10 mouse cellular contexts compared by ENCODE assay signal in the genomic region with DNA sequence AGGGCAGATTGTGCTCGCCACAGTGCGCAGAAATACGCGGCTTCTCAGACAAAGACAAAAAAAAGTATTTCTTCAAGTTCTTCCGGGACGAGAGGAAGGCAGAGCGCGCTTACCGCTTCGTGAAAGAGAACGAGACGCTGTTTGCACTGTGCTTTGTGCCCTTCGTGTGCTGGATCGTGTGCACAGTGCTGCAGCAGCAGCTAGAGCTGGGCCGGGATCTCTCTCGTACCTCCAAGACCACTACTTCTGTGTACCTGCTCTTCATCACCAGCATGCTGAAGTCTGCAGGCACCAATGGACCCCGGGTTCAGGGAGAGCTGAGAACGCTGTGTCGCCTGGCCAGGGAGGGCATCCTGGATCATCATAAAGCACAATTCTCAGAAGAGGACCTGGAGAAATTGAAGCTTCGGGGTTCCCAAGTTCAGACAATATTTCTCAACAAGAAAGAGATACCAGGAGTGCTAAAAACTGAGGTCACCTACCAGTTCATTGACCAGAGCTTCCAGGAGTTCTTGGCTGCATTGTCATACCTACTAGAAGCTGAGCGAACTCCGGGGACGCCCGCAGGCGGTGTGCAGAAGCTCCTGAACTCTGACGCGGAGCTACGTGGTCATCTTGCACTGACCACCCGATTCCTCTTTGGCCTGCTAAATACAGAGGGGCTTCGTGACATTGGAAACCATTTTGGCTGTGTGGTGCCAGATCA. TPM values are rescaled to one million over a fixed set of nuclear protein-coding genes. Genes with fewer than 3 reads are reported as not detected.
DNase-seq lines count a peak whose midpoint lies in the region; ATAC-seq and TF ChIP-seq lines count a peak whose summit lies in the region.
"Had no signal": no experiment of that assay in that cellular context is flagged by ENCODE, and none has a peak within 500 bp of the region (broad histone marks: within the 10 kb centered on the region; RNA-seq: fewer than 3 reads in every experiment).

No protein-coding gene starts in this region.

- dilution Hi-C loops in CH12.LX (cut with MboI; ENCODE audit: extremely low pct_ligation_motif_present, extremely low pct_unique_long_range_greater_than_20kb, low sequenced_read_pairs), result no loop called here

- TF ChIP-seq CTCF in heart, adult 2 months (IDR thresholded peaks at IDR 0.05), result no peak
- TF ChIP-seq CTCF in CH12.LX (conservative IDR thresholded peaks at IDR 0.05 in 1 of 2, IDR thresholded peaks at IDR 0.05 in 1 of 2; ENCODE audit: low read depth in 2 of 2, low read length in 2 of 2), result no peak

- no peak for TF ChIP-seq RAD21 in CH12.LX (IDR thresholded peaks at IDR 0.05; ENCODE audit: low read depth, low read length)

- 0 out of 2 replicates have a peak overlapping the region, but pooled peaks have one; percentile 77 for H3K4me2 ChIP-seq in CH12.LX (ENCODE audit: insufficient read depth, low read depth, poor library complexity, severe bottlenecking)
- H3K4me2 ChIP-seq in liver, embryonic 16.5 days (ENCODE audit: low read depth, low read length), result peak overlapping the region; percentile 41; the same call in 1 of the 2 replicates

- TF ChIP-seq EP300 in heart, adult 2 months (IDR thresholded peaks at IDR 0.05; ENCODE audit: insufficient read depth, low read depth, low read length), result no peak
- TF ChIP-seq EP300 in CH12.LX (IDR thresholded peaks at IDR 0.05; ENCODE audit: low read length), result no peak

- no peak overlapping the region for H3K9ac ChIP-seq in heart, adult 2 months (ENCODE audit: low read depth, low read length)
- H3K9ac ChIP-seq in CH12.LX (ENCODE audit: insufficient read depth, low read depth), result no peak overlapping the region
- no peak overlapping the region for H3K9ac ChIP-seq in liver, embryonic 16.5 days (ENCODE audit: low read depth, low read length)

- WGBS in heart, adult 2 months, result 24% methylated on average over 30 of the region's 30 CpGs
- WGBS in liver, embryonic 16.5 days (ENCODE audit: insufficient replicate concordance), result 19% methylated on average over 30 of the region's 30 CpGs

- intact Hi-C loops in heart, adult 2 months (cut with DNase I), result no loop called here

- no peaks in the 10 kb centered on the region for H3K79me2 ChIP-seq in heart, adult 2 months (replicated peaks; ENCODE audit: control insufficient read depth, insufficient read depth, low read length)
- no peaks in the 10 kb centered on the region for H3K79me2 ChIP-seq in CH12.LX (replicated peaks; ENCODE audit: control insufficient read depth, extremely low read depth, insufficient read depth, poor library complexity, severe bottlenecking)

- peak overlapping the region; percentile 30 for H3K4me3 ChIP-seq in heart, adult 2 months
- peak overlapping the region in 1 of 3 experiments; percentile 49 for H3K4me3 ChIP-seq in CH12.LX (replicated peaks in 1 of 3; ENCODE audit: low read depth in 2 of 3, low read length in 2 of 3, poor library complexity in 1 of 3)
- peak overlapping the region; percentile 21; the same call in 1 of the 2 replicates for H3K4me3 ChIP-seq in liver, embryonic 16.5 days (ENCODE audit: low read depth, low read length)

- no peaks in the 10 kb centered on the region for H3K36me3 ChIP-seq in heart, adult 2 months (ENCODE audit: control insufficient read depth, insufficient read depth, low read length)
- H3K36me3 ChIP-seq in CH12.LX (replicated peaks in 1 of 2; ENCODE audit: control insufficient read depth in 1 of 2, insufficient read depth in 1 of 2, low read length in 1 of 2), result no peaks in the 10 kb centered on the region
- peaks cover 4% of the 10 kb centered on the region; the same call in 1 of the 2 replicates for H3K36me3 ChIP-seq in liver, embryonic 16.5 days (ENCODE audit: control insufficient read depth, insufficient read depth)

- ATAC-seq in liver, embryonic 16.5 days (ENCODE audit: low read depth), result no peak

- in situ Hi-C loops in CH12.LX (cut with MboI; ENCODE audit: low pct_ligation_motif_present, low pct_unique_long_range_greater_than_20kb, low sequenced_read_pairs), result no loop called here

- no peak for TF ChIP-seq POLR2A in heart, adult 2 months (IDR thresholded peaks at IDR 0.05; ENCODE audit: insufficient read depth, low read depth, low read length)
- TF ChIP-seq POLR2A in CH12.LX (IDR thresholded peaks at IDR 0.05; ENCODE audit: low read depth, low read length), result no peak

- H3K27me3 ChIP-seq in heart, adult 2 months (ENCODE audit: control insufficient read depth, insufficient read depth, low read length), result peaks cover 18% of the 10 kb centered on the region
- H3K27me3 ChIP-seq in CH12.LX (replicated peaks), result peaks cover 19% of the 10 kb centered on the region
- H3K27me3 ChIP-seq in liver, embryonic 16.5 days (ENCODE audit: control insufficient read depth, insufficient read depth, low read depth, low read length), result peaks cover 43% of the 10 kb centered on the region

- no peak overlapping the region for H3K27ac ChIP-seq in heart, adult 2 months
- no peak overlapping the region for H3K27ac ChIP-seq in CH12.LX (ENCODE audit: insufficient read depth, low read depth)
- no peak overlapping the region for H3K27ac ChIP-seq in liver, embryonic 16.5 days (ENCODE audit: low read length)

- no peak for DNase-seq in heart, adult 2 months
- DNase-seq in heart, adult 11 months, result no peak
- no peak for DNase-seq in CH12.LX (ENCODE audit: extremely low read depth)
- peak; percentile 10 for DNase-seq in forelimb bud, embryonic 11.5 days (ENCODE audit: low read depth, low spot score)
- no peak for DNase-seq in spleen, postnatal 14 days (ENCODE audit: low spot score in 2 of 2)
- DNase-seq in layer of hippocampus, postnatal 36 days, result no peak
- no peak for DNase-seq in adrenal gland, postnatal 14 days
- DNase-seq: thymus, postnatal 36 days had no signal

- peaks cover 2% of the 10 kb centered on the region for H3K9me3 ChIP-seq in CH12.LX (replicated peaks; ENCODE audit: low read length)
- no peaks in the 10 kb centered on the region for H3K9me3 ChIP-seq in liver, embryonic 16.5 days (replicated peaks; ENCODE audit: control insufficient read depth, low read length)

- H3K4me1 ChIP-seq in heart, adult 2 months (ENCODE audit: control insufficient read depth, insufficient read depth, low read length), result peaks cover 4% of the 10 kb centered on the region
- H3K4me1 ChIP-seq in CH12.LX (ENCODE audit: control insufficient read depth in 1 of 2, insufficient read depth in 2 of 2), result peaks cover under 1 to 8% of the 10 kb centered on the region in 2 experiments; a peak in 3 of 4 replicates
- peaks cover 8% of the 10 kb centered on the region for H3K4me1 ChIP-seq in liver, embryonic 16.5 days (ENCODE audit: control insufficient read depth, low read depth, low read length)

TF ChIP-seq in CH12.LX, 34 proteins besides CTCF, POLR2A, EP300 and RAD21 (continues in another document):
- TF ChIP-seq ZMIZ1 (IDR thresholded peaks at IDR 0.05; ENCODE audit: low read depth, low read length), result no peak
- TF ChIP-seq SMC3 (IDR thresholded peaks at IDR 0.05; ENCODE audit: low read depth, low read length), result no peak
- no peak for TF ChIP-seq MEF2A (IDR thresholded peaks at IDR 0.05; ENCODE audit: borderline replicate concordance, low read depth, low read length)
- no peak for TF ChIP-seq MAX (IDR thresholded peaks at IDR 0.05; ENCODE audit: low read length)
- no peak for TF ChIP-seq MYC (IDR thresholded peaks at IDR 0.05; ENCODE audit: low read depth, low read length)
- no peak for TF ChIP-seq CHD2 (IDR thresholded peaks at IDR 0.05; ENCODE audit: low read length)
- no peak for TF ChIP-seq USF1 (IDR thresholded peaks at IDR 0.05; ENCODE audit: low read depth, low read length)

RNA-seq across cellular contexts. Expression of a gene that starts 2.5 kb away (rescaled TPM):
- under 1 TPM in 1 of 2 experiments, not detected in 1; 0.07 TPM for total RNA-seq in heart, adult 2 months (2021)
- 0.04 and 0.06 TPM in 2 replicates for polyA plus RNA-seq in heart, adult 2 months (2012; rRNA removed)
- total RNA-seq in CH12.LX (2012; rRNA removed), result 0.08 and 0.21 TPM in 2 replicates
- total RNA-seq in CH12.LX (2014; rRNA removed), result not detected in 2 replicates
- polyA plus RNA-seq in CH12.LX (2012; ENCODE audit: insufficient read length, low read depth), result 0.14 and 0.15 TPM in 2 replicates
- polyA plus RNA-seq in liver, embryonic 16.5 days (2015; fragmentation: Nextera tagmentation; extraction: Ambion mirVana), result 7.8 and 10.8 TPM in 2 replicates
- total RNA-seq in layer of hippocampus, postnatal 36 days (2021), result under 1 TPM; 0.30 to 0.35 TPM
- total RNA-seq in adrenal gland, postnatal 14 days (2021), result 1.5 and 6.6 TPM in 2 replicates

RNA-seq across cellular contexts. Expression of a gene that starts 18.0 kb away (rescaled TPM):
- 1 to 10 TPM; 4.0 to 5.8 TPM for total RNA-seq in heart, adult 2 months (2021)
- polyA plus RNA-seq in heart, adult 2 months (2012; rRNA removed), result 13.0 and 14.1 TPM in 2 replicates
- total RNA-seq in CH12.LX (2012; rRNA removed) (3.3 and 3.7 TPM in 2 replicates), CH12.LX (2014; rRNA removed) (3.2 and 4.0 TPM in 2 replicates)
- polyA plus RNA-seq in CH12.LX (2012; ENCODE audit: insufficient read length, low read depth), result 3.1 and 3.6 TPM in 2 replicates
- polyA plus RNA-seq in liver, embryonic 16.5 days (2015; fragmentation: Nextera tagmentation; extraction: Ambion mirVana), result 6.0 and 7.9 TPM in 2 replicates
- 1 to 10 TPM; 3.9 to 4.0 TPM for total RNA-seq in layer of hippocampus, postnatal 36 days (2021)
- 26.9 and 28.9 TPM in 2 replicates for total RNA-seq in adrenal gland, postnatal 14 days (2021)

RNA-seq across cellular contexts. Expression of a gene that starts 23.0 kb away (rescaled TPM):
- 1,000 to 10,000 TPM; 2,777 to 3,250 TPM for total RNA-seq in heart, adult 2 months (2021)
- 1,727 and 2,194 TPM in 2 replicates for polyA plus RNA-seq in heart, adult 2 months (2012; rRNA removed)
- total RNA-seq in CH12.LX (2012; rRNA removed), result not detected in 2 replicates
- not detected in 2 replicates for total RNA-seq in CH12.LX (2014; rRNA removed)
- not detected in 2 replicates for polyA plus RNA-seq in CH12.LX (2012; ENCODE audit: insufficient read length, low read depth)
- polyA plus RNA-seq in liver, embryonic 16.5 days (2015; fragmentation: Nextera tagmentation; extraction: Ambion mirVana), result 1.4 and 3.4 TPM in 2 replicates
- 1 to 10 TPM; 1.2 to 1.3 TPM for total RNA-seq in layer of hippocampus, postnatal 36 days (2021)
- 3,010 and 3,145 TPM in 2 replicates for total RNA-seq in adrenal gland, postnatal 14 days (2021)

RNA-seq across cellular contexts. Expression of a gene that starts 26.9 kb away (rescaled TPM):
- total RNA-seq in heart, adult 2 months (2021), result under 1 TPM; 0.32 to 0.34 TPM
- 1.1 and 2.0 TPM in 2 replicates for polyA plus RNA-seq in heart, adult 2 months (2012; rRNA removed)
- total RNA-seq in CH12.LX (2012; rRNA removed) (0.68 and 0.76 TPM in 2 replicates), CH12.LX (2014; rRNA removed) (not detected in 2 replicates)
- 0.55 and 0.71 TPM in 2 replicates for polyA plus RNA-seq in CH12.LX (2012; ENCODE audit: insufficient read length, low read depth)
- 0.26 and 0.44 TPM in 2 replicates for polyA plus RNA-seq in liver, embryonic 16.5 days (2015; fragmentation: Nextera tagmentation; extraction: Ambion mirVana)
- not detected for total RNA-seq in layer of hippocampus, postnatal 36 days (2021)
- 0.63 and 1.4 TPM in 2 replicates for total RNA-seq in adrenal gland, postnatal 14 days (2021)

RNA-seq across cellular contexts. Expression of a gene that starts 32.5 kb away (rescaled TPM):
- not detected for total RNA-seq in heart, adult 2 months (2021)
- polyA plus RNA-seq in heart, adult 2 months (2012; rRNA removed), result not detected in 2 replicates
- not detected in 2 replicates for total RNA-seq in CH12.LX (2012; rRNA removed)
- total RNA-seq in CH12.LX (2014; rRNA removed), result not detected in 2 replicates
- not detected in 2 replicates for polyA plus RNA-seq in CH12.LX (2012; ENCODE audit: insufficient read length, low read depth)
- not detected in 2 replicates for polyA plus RNA-seq in liver, embryonic 16.5 days (2015; fragmentation: Nextera tagmentation; extraction: Ambion mirVana)
- not detected for total RNA-seq in layer of hippocampus, postnatal 36 days (2021)
- total RNA-seq in adrenal gland, postnatal 14 days (2021), result 1.1 TPM in 1 of 2 replicates, not detected in the other
- polyA plus RNA-seq: C2C12 had no signal

Comparison
In these comparisons a context has a peak if more than half of its experiments do, and no peak if none do; other contexts are left out.
1. RNA of a gene that starts 23.0 kb away (total RNA-seq): 2,777 to 3,250 TPM in heart, adult 2 months and 3,010 to 3,145 TPM in adrenal gland, postnatal 14 days; 1.2 to 1.3 TPM in layer of hippocampus, postnatal 36 days and not detected in CH12.LX; every median in the first group is over 1,000 times any median in the second.